Mouse (Mus musculus): ENCODE results near the gene Tecta.

DNA sequence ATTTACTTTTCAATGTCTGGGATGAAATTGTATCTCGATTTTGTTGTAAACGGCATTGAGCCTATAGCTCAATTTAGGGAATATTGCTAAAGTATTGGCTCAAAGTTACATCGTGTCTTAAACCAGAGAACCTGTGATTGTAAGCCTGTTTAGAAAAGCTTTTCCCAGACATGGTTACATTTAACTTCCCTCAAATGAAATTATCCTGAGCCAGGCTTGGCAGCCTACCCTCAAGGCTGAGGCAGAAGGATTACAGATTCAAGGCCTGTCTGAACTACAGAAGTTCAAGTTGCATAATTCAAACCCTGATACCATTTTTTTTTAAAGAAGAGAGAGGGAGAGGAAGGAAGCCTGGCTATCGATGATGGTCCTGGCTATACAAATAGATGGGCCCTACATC, 95.8 kb downstream of the Tecta start:
- TF ChIP-seq POLR2A (IDR thresholded peaks at IDR 0.05; ENCODE audit: borderline replicate concordance, extremely low read depth, low read depth, low read length) (no peak), CTCF (IDR thresholded peaks at IDR 0.05; ENCODE audit: insufficient read depth, low read length) (no peak)
